ENCODE assay signal across 26 mouse cellular contexts in the genomic region with DNA sequence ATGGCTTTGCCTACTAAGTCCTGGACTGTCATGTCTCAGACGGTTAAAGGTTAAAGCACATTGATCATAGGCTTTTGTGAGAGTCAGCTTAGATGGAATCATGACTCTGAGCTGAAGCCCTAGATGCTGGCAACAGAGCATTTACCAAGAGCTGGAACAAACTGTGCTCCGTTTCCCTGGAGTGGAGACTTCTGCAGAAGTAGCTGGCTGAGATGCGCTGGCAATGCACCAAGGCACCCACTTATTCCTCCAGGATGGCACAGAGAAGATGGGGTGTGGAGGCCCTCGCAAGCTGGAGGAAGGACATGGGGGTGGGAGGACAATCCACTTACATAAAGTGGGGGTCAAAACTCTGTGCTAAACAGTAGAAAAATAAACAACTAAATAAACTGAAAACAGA.
DNase-seq lines count a peak whose midpoint lies in the region; TF ChIP-seq lines count a peak whose summit lies in the region.
"Had no signal": no experiment of that assay in that cellular context is flagged by ENCODE, and none has a peak within 500 bp of the region (broad histone marks: within the 10 kb centered on the region; RNA-seq: fewer than 3 reads in every experiment).

No protein-coding gene starts in this region.

- H3K4me3 ChIP-seq in layer of hippocampus, adult 2 months = no peak overlapping the region
- H3K4me3 ChIP-seq in left cerebral cortex, adult 2 months = no peak overlapping the region
- H3K4me3 ChIP-seq in heart, embryonic 10.5 days = no peak overlapping the region
- H3K4me3 ChIP-seq: hindbrain, embryonic 12.5 days; kidney, embryonic 15.5 days; limb, embryonic 13.5 days; liver, embryonic 12.5 days; midbrain, embryonic 10.5 days; myocyte; neural tube, embryonic 13.5 days; stomach, embryonic 15.5 days had no signal

- intact Hi-C loops in left cerebral cortex, adult 2 months (cut with DNase I) = loop anchor here (2.0 kb wide), 1 partner anchor 27 kb away; no protein-coding TSS in a partner anchor

- no peak for TF ChIP-seq CTCF in layer of hippocampus, adult 2 months (conservative IDR thresholded peaks at IDR 0.05)
- no peak for TF ChIP-seq CTCF in left cerebral cortex, adult 2 months (IDR thresholded peaks at IDR 0.05)

- H3K27me3 ChIP-seq in heart, embryonic 10.5 days (ENCODE audit: insufficient read depth, poor library complexity, severe bottlenecking) = no peaks in the 10 kb centered on the region
- H3K27me3 ChIP-seq: hindbrain, embryonic 12.5 days; kidney, embryonic 15.5 days; limb, embryonic 13.5 days; liver, embryonic 12.5 days; neural tube, embryonic 13.5 days; stomach, embryonic 15.5 days had no signal

- 0 out of 2 replicates have a peak, but pooled peaks cover 9% of the 10 kb centered on the region for H3K4me1 ChIP-seq in heart, embryonic 10.5 days
- H3K4me1 ChIP-seq: hindbrain, embryonic 12.5 days; kidney, embryonic 15.5 days; limb, embryonic 13.5 days; liver, embryonic 12.5 days; neural tube, embryonic 13.5 days; stomach, embryonic 15.5 days had no signal

- WGBS in heart, embryonic 10.5 days = 78% methylated on average over 4 of the region's 4 CpGs

- peak overlapping the region; percentile 73 for H3K27ac ChIP-seq in layer of hippocampus, adult 2 months
- H3K27ac ChIP-seq in left cerebral cortex, adult 2 months = peak overlapping the region; percentile 78
- H3K27ac ChIP-seq in heart, embryonic 10.5 days = no peak overlapping the region
- H3K27ac ChIP-seq: hindbrain, embryonic 12.5 days; kidney, embryonic 15.5 days; limb, embryonic 13.5 days; liver, embryonic 12.5 days; midbrain, embryonic 10.5 days; neural tube, embryonic 13.5 days; stomach, embryonic 15.5 days had no signal

- DNase-seq in layer of hippocampus, adult 11-12 months (ENCODE audit: low spot score) = peak; percentile 47
- no peak for DNase-seq in layer of hippocampus, postnatal 14 days (ENCODE audit: low spot score in 2 of 2)
- DNase-seq in layer of hippocampus, adult 2 months (ENCODE audit: low spot score in 2 of 2) = peak in 1 of 2 experiments; percentile 63
- peak; percentile 47 to 60 for DNase-seq in left cerebral cortex, adult 2 months (ENCODE audit: extremely low spot score in 1 of 2, low spot score in 2 of 2)
- DNase-seq in right cerebral cortex, postnatal 14 days = peak; percentile 60
- DNase-seq in urinary bladder, postnatal 25 days (ENCODE audit: low spot score) = no peak
- no peak for DNase-seq in spleen, adult 12 weeks (ENCODE audit: low spot score)
- DNase-seq in heart, embryonic 10.5 days (ENCODE audit: low spot score) = no peak
- DNase-seq: adrenal gland, adult 2 months; cerebellum, adult 8-10 months; forebrain, postnatal 0 days; gastrocnemius, postnatal 14 days; heart, adult 11 months; kidney, adult 11 months; kidney, postnatal 4 days; lung, adult 18-20 months; lung, postnatal 10 days; retina, postnatal 1 day had no signal

- H3K36me3 ChIP-seq in heart, embryonic 10.5 days = no peaks in the 10 kb centered on the region
- H3K36me3 ChIP-seq: hindbrain, embryonic 12.5 days; kidney, embryonic 15.5 days; limb, embryonic 13.5 days; liver, embryonic 12.5 days; midbrain, embryonic 10.5 days; neural tube, embryonic 13.5 days; stomach, embryonic 15.5 days had no signal

- H3K9me3 ChIP-seq in heart, embryonic 10.5 days = no peaks in the 10 kb centered on the region
- H3K9me3 ChIP-seq: hindbrain, embryonic 12.5 days; kidney, embryonic 15.5 days; limb, embryonic 13.5 days; liver, embryonic 12.5 days; midbrain, embryonic 10.5 days; neural tube, embryonic 13.5 days; stomach, embryonic 15.5 days had no signal

Comparison
In these comparisons a context has a peak if more than half of its experiments do, and no peak if none do; other contexts are left out.
1. DNase-seq: peak in layer of hippocampus, adult 11-12 months (single experiment), left cerebral cortex, adult 2 months (2 of 2) and right cerebral cortex, postnatal 14 days (single experiment); none in layer of hippocampus, postnatal 14 days (0 of 2), urinary bladder, postnatal 25 days (single experiment), spleen, adult 12 weeks (single experiment) and heart, embryonic 10.5 days (single experiment).